Mouse (Mus musculus) neural tube, embryonic 14.5 days (tissue): ENCODE data around the gene Ube2c. TPM values are rescaled to one million over a fixed set of nuclear protein-coding genes. Genes with fewer than 3 reads are reported as not detected.

ENCODE experiments used
- ATAC-seq: fragments of 200-750 bp; cut with Nextera tagmentation; 2 replicates; pipeline ENCODE4 v1.8.0; 2017; ENCODE audit warnings: low read depth, mild to moderate bottlenecking, moderate TSS enrichment, moderate library complexity
- H3K27ac ChIP-seq: fragments of 300-500 bp; sonication (generic); 2 replicates; pipeline ENCODE4 v1.5.1; 2014; ENCODE audit warnings: low read depth, mild to moderate bottlenecking, control low read depth, low read length, moderate library complexity, mixed read lengths
- H3K27me3 ChIP-seq: fragments of 300-500 bp; sonication (generic); 2 replicates; pipeline ENCODE4 v1.6.1; 2014; ENCODE audit warnings: low read length; ENCODE audit not compliant: control insufficient read depth, insufficient read depth
- H3K36me3 ChIP-seq: fragments of 300-500 bp; sonication (generic); 2 replicates; pipeline ENCODE4 v1.6.1; 2014; ENCODE audit warnings: low read length, mixed read lengths; ENCODE audit not compliant: control insufficient read depth, insufficient read depth
- H3K4me1 ChIP-seq: fragments of 300-500 bp; sonication (generic); 2 replicates; pipeline ENCODE4 v1.6.1; 2014; ENCODE audit warnings: low read length; ENCODE audit not compliant: control insufficient read depth, insufficient read depth
- H3K4me2 ChIP-seq: fragments of 300-500 bp; sonication (generic); 2 replicates; pipeline ENCODE4 v1.6.1; 2014; ENCODE audit warnings: mild to moderate bottlenecking, low read depth, low read length, control low read depth
- H3K4me3 ChIP-seq: fragments of 300-500 bp; sonication (generic); 2 replicates; pipeline ENCODE4 v1.5.1; 2014; ENCODE audit warnings: low read depth, low read length, control low read depth, mixed read lengths
- H3K9ac ChIP-seq: fragments of 300-500 bp; sonication (generic); replicated peaks from 2 replicates; pipeline ENCODE4 v1.6.1; 2014; ENCODE audit warnings: low read depth, mild to moderate bottlenecking, control low read depth, low read length, mixed read lengths
- H3K9me3 ChIP-seq: fragments of 300-500 bp; sonication (generic); 2 replicates; pipeline ENCODE4 v1.6.1; 2016; ENCODE audit warnings: low read length; ENCODE audit not compliant: control insufficient read depth
- WGBS: fragments of 180-500 bp; shearing (Covaris S2); extraction: QIAGEN DNeasy Blood & Tissue Kit; methylation state at CpG from one replicate; pipeline ENCODE4 v1.1.7; 2014; 5-methylcytosine and 5-hydroxymethylcytosine counted together
- polyA plus RNA-seq: library from polyadenylated mRNA; unstranded; fragments of >200 nt; fragmentation: Nextera tagmentation; extraction: Ambion mirVana; gene quantifications from 2 replicates; pipeline ENCODE4 v1.2.1, GENCODE M21; 2014

Ube2c gene
- polyA plus RNA-seq, 1 experiment from 2014 or later: 30.6 TPM

DNA sequence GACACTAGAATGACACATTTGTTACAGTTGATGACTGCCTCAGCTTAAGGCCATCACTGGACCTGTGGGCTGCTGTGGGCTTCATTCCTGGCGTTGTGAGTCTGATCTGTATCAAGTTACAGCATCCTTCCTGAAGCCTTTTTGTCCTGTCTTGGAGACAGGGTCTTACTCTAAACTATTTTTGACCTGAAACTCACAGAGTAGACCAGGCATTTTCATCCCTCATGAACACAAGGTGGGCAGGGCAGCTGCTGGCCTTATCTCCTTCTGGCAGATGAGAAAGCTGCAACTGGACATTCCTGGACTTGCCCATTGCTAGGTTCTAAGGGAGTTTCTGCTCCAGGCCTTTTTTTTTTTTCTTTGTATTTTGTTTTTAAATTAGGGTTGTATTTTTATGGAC lies 11.0 kb upstream of the Ube2c start:
- no peak for ATAC-seq
- Histone ChIP-seq H3K27me3 (no peaks in the 10 kb centered on the region), H3K4me3 (no peak overlapping the region), H3K4me2 (no peak overlapping the region), H3K36me3 (peaks cover 67% of the 10 kb centered on the region), H3K4me1 (no peaks in the 10 kb centered on the region), H3K27ac (no peak overlapping the region), H3K9me3 (no peaks in the 10 kb centered on the region), H3K9ac (no peak overlapping the region)
- 76% methylated on average over 1 of the region's 1 CpGs for WGBS

- H3K9ac ChIP-seq: no peak overlapping the region
- no peak for ATAC-seq
- H3K27me3 ChIP-seq: no peaks in the 10 kb centered on the region
- no peak overlapping the region for H3K4me2 ChIP-seq
- H3K4me3 ChIP-seq: no peak overlapping the region
- peaks cover 58% of the 10 kb centered on the region for H3K36me3 ChIP-seq
- no peak overlapping the region for H3K27ac ChIP-seq
- no peaks in the 10 kb centered on the region for H3K4me1 ChIP-seq
- no peaks in the 10 kb centered on the region for H3K9me3 ChIP-seq
- WGBS: 93% methylated on average over 4 of the region's 4 CpGs
These were observed 9.5 kb upstream of the Ube2c start for GRCm38 (mm10) chr2:164760059-164760833.

DNA sequence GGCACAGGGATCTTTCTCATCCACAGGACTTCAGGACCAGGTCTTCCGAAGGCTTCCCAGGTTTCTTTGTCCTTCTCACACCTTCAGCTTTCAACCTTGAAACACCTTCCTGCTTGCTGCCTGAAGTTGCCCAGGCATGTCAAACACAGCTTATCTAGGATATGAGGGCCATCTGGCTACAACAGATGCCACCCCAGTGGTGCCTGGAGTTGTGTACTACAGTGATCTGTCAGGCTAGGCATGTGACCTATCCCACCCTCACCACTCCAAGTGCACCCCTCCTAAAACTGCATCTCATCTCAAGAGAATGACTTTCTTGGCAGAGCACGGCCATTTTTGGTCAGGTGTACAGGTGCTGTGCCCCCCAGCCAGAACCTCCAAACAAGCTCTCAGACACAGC lies 8.2 kb upstream of the Ube2c start:
- no peak overlapping the region for H3K9ac ChIP-seq
- ATAC-seq: no peak

GRCm38 (mm10) chr2:164761971-164762370 lies 7.7 kb upstream of the Ube2c start:
- peaks cover 49% of the 10 kb centered on the region for H3K36me3 ChIP-seq
- H3K9me3 ChIP-seq: no peaks in the 10 kb centered on the region
- WGBS: 99% methylated on average over 4 of the region's 4 CpGs
- no peak overlapping the region for H3K9ac ChIP-seq
- no peak overlapping the region for H3K4me2 ChIP-seq
- no peaks in the 10 kb centered on the region for H3K27me3 ChIP-seq
- no peak for ATAC-seq
- no peak overlapping the region for H3K27ac ChIP-seq
- no peaks in the 10 kb centered on the region for H3K4me1 ChIP-seq
- H3K4me3 ChIP-seq: no peak overlapping the region

More for the DNA sequence above, 8.2 kb upstream of the Ube2c start:
- H3K27me3 ChIP-seq: no peaks in the 10 kb centered on the region
- H3K4me3 ChIP-seq: no peak overlapping the region
- H3K4me2 ChIP-seq: no peak overlapping the region
- 98% methylated on average over 2 of the region's 2 CpGs for WGBS
- H3K4me1 ChIP-seq: no peaks in the 10 kb centered on the region
- H3K9me3 ChIP-seq: no peaks in the 10 kb centered on the region
- no peak overlapping the region for H3K27ac ChIP-seq
- H3K36me3 ChIP-seq: peaks cover 51% of the 10 kb centered on the region

DNA sequence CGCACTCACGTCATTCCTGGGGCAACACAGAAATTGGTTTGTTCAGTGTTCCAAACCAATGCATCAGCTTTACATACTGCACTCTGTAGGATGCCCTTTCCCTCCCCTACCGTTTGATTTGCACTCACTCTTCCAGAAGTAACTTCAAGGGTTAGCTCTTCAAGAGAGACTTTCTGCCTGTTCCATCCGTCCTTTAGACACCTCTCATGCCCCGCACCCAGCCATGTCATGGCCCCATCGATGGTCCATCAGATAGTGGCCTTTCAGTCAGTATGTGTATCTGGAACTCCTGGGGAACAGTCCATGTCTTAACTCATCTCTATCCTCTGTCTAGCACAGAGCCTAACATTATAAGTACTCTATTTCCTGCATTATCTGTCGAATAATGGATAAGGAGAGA lies 7.1 kb upstream of the Ube2c start:
- 90% methylated on average over 7 of the region's 7 CpGs for WGBS
- H3K4me1 ChIP-seq: no peaks in the 10 kb centered on the region
- H3K9me3 ChIP-seq: no peaks in the 10 kb centered on the region
- no peak overlapping the region for H3K4me2 ChIP-seq
- ATAC-seq: no peak
- no peaks in the 10 kb centered on the region for H3K27me3 ChIP-seq
- H3K4me3 ChIP-seq: no peak overlapping the region
- no peak overlapping the region for H3K9ac ChIP-seq
- H3K36me3 ChIP-seq: peaks cover 51% of the 10 kb centered on the region
- H3K27ac ChIP-seq: no peak overlapping the region

DNA sequence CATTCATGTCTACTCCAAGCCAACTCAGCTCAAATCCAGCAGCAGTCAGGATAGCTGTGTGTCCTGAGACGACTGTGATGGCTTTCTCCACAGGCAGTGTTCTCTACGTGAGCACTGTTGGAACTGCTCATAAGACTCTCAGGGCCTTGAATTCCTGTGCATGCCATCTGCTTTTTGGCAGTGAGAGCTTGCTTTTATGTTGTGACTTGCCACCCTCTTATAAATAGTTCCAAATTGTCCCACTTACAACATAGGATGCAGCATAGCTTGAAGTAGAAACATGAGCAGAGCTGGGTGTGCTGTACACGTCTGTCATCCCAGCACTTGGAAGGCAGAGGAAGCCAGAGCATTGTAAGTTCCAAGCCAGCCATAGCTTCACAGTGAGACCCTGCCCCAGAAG lies 3.9 kb upstream of the Ube2c start:
- Histone ChIP-seq H3K9ac (no peak overlapping the region), H3K27ac (no peak overlapping the region), H3K4me1 (peaks cover 10% of the 10 kb centered on the region), H3K4me3 (no peak overlapping the region), H3K4me2 (no peak overlapping the region), H3K27me3 (no peaks in the 10 kb centered on the region), H3K9me3 (no peaks in the 10 kb centered on the region), H3K36me3 (peaks cover 41% of the 10 kb centered on the region)
- no peak for ATAC-seq
- WGBS: 88% methylated on average over 3 of the region's 3 CpGs

GRCm38 (mm10) chr2:164767812-164768540 lies 1.7 kb upstream of the Ube2c start:
- Histone ChIP-seq H3K4me2 (no peak overlapping the region), H3K4me1 (peaks cover 12% of the 10 kb centered on the region), H3K4me3 (no peak overlapping the region), H3K27ac (no peak overlapping the region), H3K27me3 (no peaks in the 10 kb centered on the region), H3K9me3 (no peaks in the 10 kb centered on the region), H3K9ac (no peak overlapping the region), H3K36me3 (peaks cover 25% of the 10 kb centered on the region)
- ATAC-seq: no peak
- WGBS: 94% methylated on average over 15 of the region's 15 CpGs

GRCm38 (mm10) chr2:164770279-164770678 lies 581 bp downstream of the Ube2c start:
- 4% methylated on average over 15 of the region's 15 CpGs for WGBS
- Histone ChIP-seq H3K27me3 (no peaks in the 10 kb centered on the region), H3K9me3 (no peaks in the 10 kb centered on the region)

DNA sequence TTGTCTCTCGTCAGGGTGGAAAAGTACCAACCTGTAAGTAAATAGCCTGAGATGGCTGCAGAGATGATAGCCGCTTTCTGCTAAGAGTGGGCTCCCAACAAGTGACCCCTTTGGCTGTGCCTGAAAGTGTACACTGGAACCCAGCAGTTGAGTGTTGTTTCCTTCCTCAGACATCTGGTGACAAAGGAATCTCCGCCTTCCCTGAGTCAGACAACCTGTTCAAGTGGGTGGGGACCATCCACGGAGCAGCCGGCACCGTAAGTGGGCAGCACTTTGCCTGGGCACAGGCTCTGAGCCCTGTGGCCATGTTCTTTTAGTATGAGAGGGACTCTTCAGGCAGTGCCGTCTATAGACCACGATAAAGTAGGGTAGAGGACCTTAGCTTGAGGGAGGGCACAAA lies 1.4 kb downstream of the Ube2c start:
- Histone ChIP-seq H3K4me2 (peak overlapping the region; percentile 95; the same call in 1 of the 2 replicates), H3K4me1 (peaks cover 12% of the 10 kb centered on the region), H3K9ac (no peak overlapping the region), H3K9me3 (no peaks in the 10 kb centered on the region), H3K4me3 (no peak overlapping the region), H3K27me3 (no peaks in the 10 kb centered on the region), H3K36me3 (peaks cover 15% of the 10 kb centered on the region; the same call in 1 of the 2 replicates), H3K27ac (no peak overlapping the region)
- 85% methylated on average over 8 of the region's 8 CpGs for WGBS
- no peak for ATAC-seq

More at GRCm38 (mm10) chr2:164770279-164770678, 581 bp downstream of the Ube2c start:
- peak overlapping the region; percentile 39; the same call in 1 of the 2 replicates for H3K9ac ChIP-seq
- H3K4me2 ChIP-seq: peak overlapping the region; percentile 95
- H3K27ac ChIP-seq: no peak overlapping the region
- H3K4me3 ChIP-seq: peak overlapping the region; percentile 67
- H3K4me1 ChIP-seq: peaks cover 12% of the 10 kb centered on the region
- H3K36me3 ChIP-seq: peaks cover 18% of the 10 kb centered on the region
- no peak for ATAC-seq
